17 mouse cellular contexts compared by ENCODE assay signal in genomic region chr13:111748301-111749062, GRCm38 (mm10).
"Had no signal": no experiment of that assay in that cellular context is flagged by ENCODE, and none has a peak within 500 bp of the region (broad histone marks: within the 10 kb centered on the region; RNA-seq: fewer than 3 reads in every experiment).

No protein-coding gene starts in this region.

- H3K4me2 ChIP-seq: limb, embryonic 15.5 days; liver, embryonic 12.5 days; lung, embryonic 14.5 days; midbrain, embryonic 12.5 days; neural tube, embryonic 13.5 days had no signal

- H3K27ac ChIP-seq: kidney, postnatal 0 days; limb, embryonic 15.5 days; midbrain, embryonic 12.5 days; neural tube, embryonic 13.5 days; stomach, postnatal 0 days had no signal

- H3K9me3 ChIP-seq: limb, embryonic 15.5 days; liver, embryonic 12.5 days; megakaryocyte, embryonic 14.5 days; midbrain, embryonic 12.5 days; neural tube, embryonic 13.5 days had no signal

- H3K4me1 ChIP-seq: limb, embryonic 15.5 days; midbrain, embryonic 12.5 days; neural tube, embryonic 13.5 days had no signal

- H3K9ac ChIP-seq: limb, embryonic 15.5 days; liver, embryonic 12.5 days; lung, embryonic 14.5 days; midbrain, embryonic 12.5 days; neural tube, embryonic 13.5 days had no signal

- H3K4me3 ChIP-seq: limb, embryonic 15.5 days; liver, embryonic 12.5 days; megakaryocyte, embryonic 14.5 days; midbrain, embryonic 12.5 days; neural tube, embryonic 13.5 days had no signal

- ATAC-seq: liver, embryonic 12.5 days; midbrain, embryonic 16.5 days had no signal

- DNase-seq: kidney, postnatal 36 days; layer of hippocampus, adult 9-11 months; layer of hippocampus, postnatal 36 days; lung, embryonic 14.5 days; lung, postnatal 10 days; lung, postnatal 4 days; right cerebral cortex, postnatal 25 days; thymus, adult 18-20 months; thymus, postnatal 14 days had no signal

- H3K27me3 ChIP-seq: limb, embryonic 15.5 days; liver, embryonic 12.5 days; megakaryocyte, embryonic 14.5 days; midbrain, embryonic 12.5 days; neural tube, embryonic 13.5 days had no signal
